8 mouse cellular contexts compared by ENCODE assay signal in genomic region chr3:137150414-137151010, GRCm38 (mm10).
DNase-seq lines count a peak whose midpoint lies in the region; ATAC-seq lines count a peak whose summit lies in the region.

No protein-coding gene starts in this region.

- peaks cover 7% of the 10 kb centered on the region; the same call in 1 of the 2 replicates for H3K4me1 ChIP-seq in heart, embryonic 13.5 days
- H3K4me1 ChIP-seq in forebrain, embryonic 11.5 days (replicated peaks; ENCODE audit: control insufficient read depth, insufficient read depth, low read length), result peaks cover 4% of the 10 kb centered on the region; the same call in 1 of the 2 replicates

- H3K27ac ChIP-seq in heart, embryonic 13.5 days (replicated peaks), result peak overlapping the region; percentile 69
- no peak overlapping the region for H3K27ac ChIP-seq in forebrain, embryonic 11.5 days (ENCODE audit: low read depth, low read length)

- H3K36me3 ChIP-seq in heart, embryonic 13.5 days, result no peaks in the 10 kb centered on the region
- no peaks in the 10 kb centered on the region for H3K36me3 ChIP-seq in forebrain, embryonic 11.5 days (ENCODE audit: control insufficient read depth, insufficient read depth, low read length)

- H3K4me2 ChIP-seq in heart, embryonic 13.5 days, result peak overlapping the region; percentile 19
- no peak overlapping the region for H3K4me2 ChIP-seq in forebrain, embryonic 11.5 days (ENCODE audit: low read depth, low read length, severe bottlenecking)

- peak; percentile 68 for DNase-seq in right cerebral cortex, adult 18-20 months
- no peak for DNase-seq in right cerebral cortex, postnatal 4 days
- peak; percentile 62 for DNase-seq in cerebellum, adult 9-11 months
- peak; percentile 15 to 55 for DNase-seq in kidney, postnatal 4 days
- DNase-seq in forebrain, embryonic 11.5 days (ENCODE audit: low spot score), result no peak

- H3K9me3 ChIP-seq in heart, embryonic 13.5 days, result no peaks in the 10 kb centered on the region
- no peaks in the 10 kb centered on the region for H3K9me3 ChIP-seq in forebrain, embryonic 11.5 days (ENCODE audit: control insufficient read depth, low read length)

- no peaks in the 10 kb centered on the region for H3K27me3 ChIP-seq in heart, embryonic 13.5 days (replicated peaks)
- H3K27me3 ChIP-seq in forebrain, embryonic 11.5 days (ENCODE audit: control insufficient read depth, insufficient read depth, low read length), result no peaks in the 10 kb centered on the region

- ATAC-seq in heart, embryonic 13.5 days (ENCODE audit: extremely low read depth, insufficient number of reproducible peaks, low FRiP score, low TSS enrichment), result no peak; the same call in 1 of the 2 replicates
- ATAC-seq in megakaryocyte progenitor cell, adult 5-6 weeks (replicated peaks; ENCODE audit: poor library complexity), result peak; percentile 42; the same call in 1 of the 2 replicates
- ATAC-seq in granulocyte monocyte progenitor cell, adult 5-6 weeks (replicated peaks; ENCODE audit: poor library complexity, severe bottlenecking), result no peak
- no peak for ATAC-seq in forebrain, embryonic 11.5 days (replicated peaks; ENCODE audit: low FRiP score)

- no peak overlapping the region for H3K9ac ChIP-seq in heart, embryonic 13.5 days
- H3K9ac ChIP-seq in forebrain, embryonic 11.5 days (ENCODE audit: low read length), result no peak overlapping the region

- H3K4me3 ChIP-seq in heart, embryonic 13.5 days, result no peak overlapping the region
- no peak overlapping the region for H3K4me3 ChIP-seq in forebrain, embryonic 11.5 days (ENCODE audit: low read depth, low read length)

- 39% methylated on average over 14 of the region's 14 CpGs for whole genome bisulfite sequencing in heart, embryonic 13.5 days
- WGBS in forebrain, embryonic 11.5 days, result 84% methylated on average over 14 of the region's 14 CpGs

Comparison
In these comparisons a context has a peak if more than half of its experiments do, and no peak if none do; other contexts are left out.
1. DNase-seq: peak in right cerebral cortex, adult 18-20 months (single experiment), cerebellum, adult 9-11 months (single experiment) and kidney, postnatal 4 days (2 of 2); none in right cerebral cortex, postnatal 4 days (single experiment) and forebrain, embryonic 11.5 days (single experiment).